Mouse (Mus musculus) olfactory bulb, adult 2 months (tissue): ENCODE data around the gene Pdzd2.

Experiments
- CTCF ChIP-seq: fragments of 200-500 bp; IDR thresholded peaks from 2 replicates; pipeline ENCODE4 v1.5.1; 2012; ENCODE audit warnings: low read depth, mild to moderate bottlenecking, low read length, moderate library complexity; ENCODE audit not compliant: insufficient read depth
- POLR2A ChIP-seq: fragments of 200-500 bp; IDR thresholded peaks from 2 replicates; pipeline ENCODE4 v1.6.1; 2012; ENCODE audit warnings: mild to moderate bottlenecking, low read depth, low read length, moderate library complexity; ENCODE audit not compliant: insufficient read depth

- TF ChIP-seq CTCF = no peak
- TF ChIP-seq POLR2A = no peak
Observed at GRCm38 (mm10) chr15:12425049-12425627, 314.6 kb downstream of the Pdzd2 start.
